Mouse (Mus musculus): Measurements from ENCODE around the gene Camsap2. TPM values are rescaled to one million over a fixed set of nuclear protein-coding genes. Genes with fewer than 3 reads are reported as not detected.
A peak's percentile ranks its signal among the peaks of the same experiment; 100 is the strongest.

Camsap2 gene
- polyA plus RNA-seq, 1 experiment from 2014 or later: 11.2 TPM

DNA sequence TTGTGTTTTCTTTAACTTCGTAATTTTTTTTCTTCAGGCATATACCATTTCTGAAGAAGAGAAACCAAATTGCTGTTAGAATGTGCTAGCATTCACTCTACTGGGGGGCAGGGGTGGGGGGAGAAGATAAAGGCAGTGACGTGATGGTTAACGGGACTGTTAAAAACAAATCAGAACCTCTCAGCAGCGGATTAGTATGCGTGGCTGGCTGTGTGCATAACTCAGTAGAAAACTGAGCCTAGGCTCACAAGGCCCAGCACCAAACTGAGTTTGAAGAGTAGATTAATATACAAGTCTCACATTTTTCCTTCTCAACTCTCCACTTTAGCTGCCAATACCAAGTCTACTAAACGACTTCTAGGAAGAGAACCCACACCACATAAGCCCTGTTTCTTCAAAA, 17.1 kb upstream of the Camsap2 start:
- no peaks in the 10 kb centered on the region for H3K27me3 ChIP-seq
- H3K9me3 ChIP-seq (replicated peaks): no peaks in the 10 kb centered on the region
- no peak overlapping the region for H3K9ac ChIP-seq
- WGBS: 53% methylated on average over 6 of the region's 6 CpGs
- no peak overlapping the region for H3K4me3 ChIP-seq (replicated peaks)
- no peak overlapping the region for H3K4me2 ChIP-seq (replicated peaks)
- H3K36me3 ChIP-seq: no peaks in the 10 kb centered on the region
- ATAC-seq (ENCODE audit: insufficient number of reproducible peaks, low FRiP score, low TSS enrichment, low read depth): no peak
- no peak overlapping the region for H3K27ac ChIP-seq (replicated peaks)
- H3K4me1 ChIP-seq: peaks cover 8% of the 10 kb centered on the region; the same call in 1 of the 2 replicates

- no peak for ATAC-seq (ENCODE audit: insufficient number of reproducible peaks, low FRiP score, low TSS enrichment, low read depth)
- no peak overlapping the region for H3K27ac ChIP-seq (replicated peaks)
- WGBS: 41% methylated on average over 8 of the region's 8 CpGs
- H3K9ac ChIP-seq: no peak overlapping the region
- H3K4me1 ChIP-seq: peaks cover 8% of the 10 kb centered on the region; the same call in 1 of the 2 replicates
- no peaks in the 10 kb centered on the region for H3K36me3 ChIP-seq
- no peak overlapping the region for H3K4me3 ChIP-seq (replicated peaks)
- no peak overlapping the region for H3K4me2 ChIP-seq (replicated peaks)
- no peaks in the 10 kb centered on the region for H3K9me3 ChIP-seq (replicated peaks)
- no peaks in the 10 kb centered on the region for H3K27me3 ChIP-seq
These were observed 16.7 kb upstream of the Camsap2 start for GRCm38 (mm10) chr1:136362567-136362966.

DNA sequence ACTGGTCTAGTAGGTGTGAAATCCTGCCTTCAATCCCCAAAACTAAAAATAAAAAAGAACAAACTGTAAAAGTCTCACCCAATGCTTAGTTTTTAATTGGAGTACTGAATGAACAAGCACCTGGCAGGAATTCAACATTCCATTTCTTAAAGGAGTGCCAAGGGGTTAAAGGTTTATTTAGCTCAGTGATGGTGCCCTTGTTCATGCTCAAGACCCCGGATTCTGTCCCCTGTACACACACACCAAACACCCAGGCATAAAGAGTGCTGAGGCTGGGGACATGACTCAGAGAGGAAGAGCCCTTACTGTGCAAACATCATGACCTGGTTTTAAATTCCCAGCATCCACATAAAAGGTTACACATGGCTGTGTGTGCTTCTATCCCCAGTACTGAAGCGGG, 15.5 kb upstream of the Camsap2 start:
- no peak for ATAC-seq (ENCODE audit: insufficient number of reproducible peaks, low FRiP score, low TSS enrichment, low read depth)
- WGBS: 79% methylated on average over 2 of the region's 2 CpGs
- no peak overlapping the region for H3K9ac ChIP-seq
- H3K4me2 ChIP-seq (replicated peaks): no peak overlapping the region
- no peaks in the 10 kb centered on the region for H3K9me3 ChIP-seq (replicated peaks)
- H3K4me3 ChIP-seq (replicated peaks): no peak overlapping the region
- peaks cover 8% of the 10 kb centered on the region; the same call in 1 of the 2 replicates for H3K4me1 ChIP-seq
- no peaks in the 10 kb centered on the region for H3K27me3 ChIP-seq
- H3K27ac ChIP-seq (replicated peaks): peak overlapping the region; percentile 29; the same call in 1 of the 2 replicates
- no peaks in the 10 kb centered on the region for H3K36me3 ChIP-seq

- Histone ChIP-seq H3K4me3 (replicated peaks) (no peak overlapping the region), H3K36me3 (no peaks in the 10 kb centered on the region), H3K27ac (replicated peaks) (no peak overlapping the region), H3K9ac (no peak overlapping the region), H3K27me3 (no peaks in the 10 kb centered on the region), H3K4me2 (replicated peaks) (no peak overlapping the region), H3K9me3 (replicated peaks) (no peaks in the 10 kb centered on the region), H3K4me1 (peaks cover 8% of the 10 kb centered on the region; the same call in 1 of the 2 replicates)
- ATAC-seq (ENCODE audit: insufficient number of reproducible peaks, low FRiP score, low TSS enrichment, low read depth): no peak
- WGBS: 88% methylated on average over 6 of the region's 6 CpGs
These were observed 15.0 kb upstream of the Camsap2 start for GRCm38 (mm10) chr1:136360909-136361308.

- H3K9me3 ChIP-seq (replicated peaks): no peaks in the 10 kb centered on the region
- H3K4me1 ChIP-seq: peaks cover 8% of the 10 kb centered on the region; the same call in 1 of the 2 replicates
- H3K36me3 ChIP-seq: no peaks in the 10 kb centered on the region
- no peak overlapping the region for H3K4me2 ChIP-seq (replicated peaks)
- no peak overlapping the region for H3K9ac ChIP-seq
- no peak for ATAC-seq (ENCODE audit: insufficient number of reproducible peaks, low FRiP score, low TSS enrichment, low read depth)
- WGBS: 77% methylated on average over 7 of the region's 7 CpGs
- H3K4me3 ChIP-seq (replicated peaks): no peak overlapping the region
- no peak overlapping the region for H3K27ac ChIP-seq (replicated peaks)
- no peaks in the 10 kb centered on the region for H3K27me3 ChIP-seq
These were observed 13.0 kb upstream of the Camsap2 start for GRCm38 (mm10) chr1:136358841-136359360.

- no peak overlapping the region for H3K4me2 ChIP-seq (replicated peaks)
- WGBS: 32% methylated on average over 4 of the region's 4 CpGs
- H3K9ac ChIP-seq: no peak overlapping the region
- no peaks in the 10 kb centered on the region for H3K9me3 ChIP-seq (replicated peaks)
- H3K36me3 ChIP-seq: no peaks in the 10 kb centered on the region
- no peak for ATAC-seq (ENCODE audit: insufficient number of reproducible peaks, low FRiP score, low TSS enrichment, low read depth)
- no peaks in the 10 kb centered on the region for H3K27me3 ChIP-seq
- H3K4me3 ChIP-seq (replicated peaks): no peak overlapping the region
- H3K27ac ChIP-seq (replicated peaks): no peak overlapping the region
- no peaks in the 10 kb centered on the region for H3K4me1 ChIP-seq
These were observed 9.7 kb upstream of the Camsap2 start for GRCm38 (mm10) chr1:136355651-136356050.

DNA sequence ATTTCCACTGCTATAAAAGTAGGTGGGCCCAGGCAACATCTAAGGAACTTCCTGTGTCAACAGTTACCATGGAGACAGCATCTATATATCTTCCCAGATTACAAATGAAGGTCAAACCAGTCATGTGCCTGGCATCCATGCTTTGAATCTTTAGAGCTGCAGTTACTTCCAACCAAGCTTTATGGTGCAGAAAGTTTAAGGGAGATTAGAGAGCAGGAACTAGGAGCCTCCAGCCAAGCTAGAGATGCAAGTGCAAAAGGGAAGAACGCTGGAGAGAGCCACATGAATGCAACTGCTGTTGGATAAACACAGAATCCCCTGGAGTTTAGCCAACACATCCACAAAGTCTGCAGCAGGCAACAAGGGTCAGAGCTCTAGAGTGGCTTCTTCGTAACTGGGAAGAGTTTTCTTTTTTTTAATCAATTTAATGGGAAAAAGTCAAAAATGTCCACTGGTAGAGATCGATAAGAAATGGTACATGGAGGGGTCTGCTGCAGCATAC, 4.8 kb upstream of the Camsap2 start:
- no peaks in the 10 kb centered on the region for H3K9me3 ChIP-seq (replicated peaks)
- ATAC-seq (ENCODE audit: insufficient number of reproducible peaks, low FRiP score, low TSS enrichment, low read depth): no peak
- no peak overlapping the region for H3K27ac ChIP-seq (replicated peaks)
- 61% methylated on average over 3 of the region's 3 CpGs for WGBS
- H3K4me3 ChIP-seq (replicated peaks): no peak overlapping the region
- no peaks in the 10 kb centered on the region for H3K27me3 ChIP-seq
- H3K36me3 ChIP-seq: no peaks in the 10 kb centered on the region
- no peak overlapping the region for H3K4me2 ChIP-seq (replicated peaks)
- no peak overlapping the region for H3K9ac ChIP-seq
- peaks cover 8% of the 10 kb centered on the region for H3K4me1 ChIP-seq

GRCm38 (mm10) chr1:136348137-136348536, 2.2 kb upstream of the Camsap2 start:
- peaks cover 15% of the 10 kb centered on the region for H3K4me1 ChIP-seq
- H3K27me3 ChIP-seq: no peaks in the 10 kb centered on the region
- 48% methylated on average over 5 of the region's 5 CpGs for WGBS

GRCm38 (mm10) chr1:136347140-136347539, 1.2 kb upstream of the Camsap2 start:
- Histone ChIP-seq H3K4me2 (replicated peaks) (no peak overlapping the region), H3K36me3 (no peaks in the 10 kb centered on the region), H3K9ac (no peak overlapping the region), H3K4me3 (replicated peaks) (no peak overlapping the region), H3K27me3 (no peaks in the 10 kb centered on the region), H3K27ac (replicated peaks) (no peak overlapping the region), H3K9me3 (replicated peaks) (no peaks in the 10 kb centered on the region), H3K4me1 (peaks cover 21% of the 10 kb centered on the region)
- no peak for ATAC-seq (ENCODE audit: insufficient number of reproducible peaks, low FRiP score, low TSS enrichment, low read depth)
- WGBS: 23% methylated on average over 4 of the region's 4 CpGs

More at GRCm38 (mm10) chr1:136348137-136348536, 2.2 kb upstream of the Camsap2 start:
- Histone ChIP-seq H3K9ac (no peak overlapping the region), H3K4me3 (replicated peaks) (no peak overlapping the region), H3K9me3 (replicated peaks) (no peaks in the 10 kb centered on the region), H3K36me3 (no peaks in the 10 kb centered on the region), H3K4me2 (replicated peaks) (no peak overlapping the region), H3K27ac (replicated peaks) (no peak overlapping the region)
- ATAC-seq (ENCODE audit: insufficient number of reproducible peaks, low FRiP score, low TSS enrichment, low read depth): no peak

GRCm38 (mm10) chr1:136346373-136347035, 600 bp upstream of the Camsap2 start:
- under 1% methylated on average over 12 of the region's 12 CpGs for WGBS
- Histone ChIP-seq H3K4me2 (replicated peaks) (peak overlapping the region; percentile 91), H3K36me3 (no peaks in the 10 kb centered on the region), H3K9me3 (replicated peaks) (no peaks in the 10 kb centered on the region), H3K4me1 (peaks cover 21% of the 10 kb centered on the region), H3K9ac (peak overlapping the region; percentile 91), H3K4me3 (replicated peaks) (peak overlapping the region; percentile 94), H3K27ac (replicated peaks) (peak overlapping the region; percentile 98), H3K27me3 (no peaks in the 10 kb centered on the region)
- ATAC-seq (ENCODE audit: insufficient number of reproducible peaks, low FRiP score, low TSS enrichment, low read depth): peak; percentile 5; the same call in 1 of the 2 replicates

DNA sequence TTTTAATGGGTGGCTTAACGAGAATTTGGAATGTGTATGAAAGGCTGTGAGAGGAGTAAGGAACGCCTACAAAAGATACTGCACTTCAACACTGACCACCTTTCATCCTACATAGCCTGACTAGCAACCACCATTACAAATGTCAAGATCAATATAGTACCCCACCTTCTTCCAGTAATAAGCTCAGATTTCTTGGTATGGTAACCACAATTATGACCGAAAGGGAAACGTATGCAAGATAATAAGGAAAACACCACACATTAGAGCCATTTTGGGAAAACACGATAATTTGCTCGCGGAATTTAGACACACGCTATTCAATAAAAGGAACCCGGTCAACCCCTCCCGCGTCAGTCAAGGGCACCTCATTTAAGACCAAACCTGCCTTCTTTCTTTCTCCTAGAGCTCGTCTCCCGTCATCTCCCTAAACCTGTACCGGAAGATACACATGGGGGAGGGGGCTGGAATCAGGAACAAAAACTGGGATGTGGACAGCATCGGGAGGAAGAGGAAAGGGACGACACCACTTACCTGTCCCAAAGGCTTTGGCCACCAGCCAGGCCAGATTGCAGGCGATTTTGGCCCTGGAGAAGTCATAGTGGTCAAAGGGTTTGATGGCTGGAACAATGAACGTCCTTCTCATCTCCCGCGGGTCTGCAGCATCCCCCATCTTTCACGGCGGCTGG, 993 bp downstream of the Camsap2 start:
- no peak for ATAC-seq (ENCODE audit: insufficient number of reproducible peaks, low FRiP score, low TSS enrichment, low read depth)
- peak overlapping the region; percentile 94 for H3K4me3 ChIP-seq (replicated peaks)
- no peaks in the 10 kb centered on the region for H3K9me3 ChIP-seq (replicated peaks)
- H3K36me3 ChIP-seq: no peaks in the 10 kb centered on the region
- 0% methylated on average over 22 of the region's 22 CpGs for WGBS
- peak overlapping the region; percentile 98 for H3K27ac ChIP-seq (replicated peaks)
- peak overlapping the region; percentile 91 for H3K4me2 ChIP-seq (replicated peaks)
- H3K9ac ChIP-seq: peak overlapping the region; percentile 91
- H3K27me3 ChIP-seq: no peaks in the 10 kb centered on the region
- peaks cover 21% of the 10 kb centered on the region for H3K4me1 ChIP-seq
